Mouse (Mus musculus): ENCODE results near the gene Cd300lg.

- TF ChIP-seq CTCF (IDR thresholded peaks at IDR 0.05; ENCODE audit: insufficient read depth, low read length): no peak
- TF ChIP-seq POLR2A (IDR thresholded peaks at IDR 0.05; ENCODE audit: borderline replicate concordance, extremely low read depth, low read depth, low read length): no peak
Observed at GRCm38 (mm10) chr11:101999466-101999865, 41.8 kb upstream of the Cd300lg start.

Data from lung, adult 2 months (tissue).